Mouse (Mus musculus): ENCODE results near the gene Hsbp1. TPM values are rescaled to one million over a fixed set of nuclear protein-coding genes. Genes with fewer than 3 reads are reported as not detected.
"Not testable (repeated sequence)": the region's sequence is repeated elsewhere in the genome, so short reads cannot be mapped to it uniquely, and the experiment has no call there.

Gene Hsbp1
- 224 and 232 TPM in 2 replicates for polyA plus RNA-seq (2012; ENCODE audit: insufficient read depth, insufficient read length, missing spikeins)

DNA sequence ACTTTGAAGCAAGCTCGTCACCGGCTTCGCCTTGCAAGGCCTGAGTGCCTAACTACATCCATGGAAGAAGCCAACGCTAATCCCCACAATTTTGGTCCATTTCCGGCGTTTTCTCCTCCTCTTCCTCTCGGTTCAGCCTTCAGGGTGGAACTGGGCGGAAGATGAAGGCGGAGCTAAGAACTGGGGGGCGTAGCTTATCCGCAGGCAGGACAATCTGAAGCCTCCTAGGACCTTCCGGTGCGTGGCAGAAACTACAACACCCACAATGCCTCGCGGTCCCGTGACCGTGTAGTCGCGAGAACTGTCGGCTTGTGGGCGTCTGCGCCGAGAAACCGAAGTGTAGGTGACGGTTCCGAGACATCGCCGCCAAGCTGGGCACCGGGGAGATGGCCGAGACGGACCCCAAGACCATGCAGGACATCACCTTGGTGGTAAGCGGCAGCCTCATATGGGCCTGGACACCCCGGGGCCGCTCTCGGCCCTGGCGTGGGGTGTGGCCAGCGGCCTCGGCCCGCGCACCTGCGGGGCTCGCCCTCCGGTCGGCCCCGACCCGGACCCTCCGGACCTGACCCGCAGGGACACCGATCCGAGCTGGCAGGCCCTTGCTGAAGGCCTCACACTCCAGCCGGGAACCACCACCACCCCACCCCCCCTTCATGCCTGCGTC is at the start of gene Hsbp1:
Gene Hsbp1 (plus strand): TSS at position 299 of the 667 bp plus-strand sequence.
- peak within 1 kb of the TSS; percentile 26; the same call in 1 of the 2 replicates for H3K27ac ChIP-seq (ENCODE audit: insufficient read depth, low read depth, low read length)
- H3K4me1 ChIP-seq (ENCODE audit: control insufficient read depth, insufficient read depth, low read length): peaks cover 27% of the 10 kb centered on the region

DNA sequence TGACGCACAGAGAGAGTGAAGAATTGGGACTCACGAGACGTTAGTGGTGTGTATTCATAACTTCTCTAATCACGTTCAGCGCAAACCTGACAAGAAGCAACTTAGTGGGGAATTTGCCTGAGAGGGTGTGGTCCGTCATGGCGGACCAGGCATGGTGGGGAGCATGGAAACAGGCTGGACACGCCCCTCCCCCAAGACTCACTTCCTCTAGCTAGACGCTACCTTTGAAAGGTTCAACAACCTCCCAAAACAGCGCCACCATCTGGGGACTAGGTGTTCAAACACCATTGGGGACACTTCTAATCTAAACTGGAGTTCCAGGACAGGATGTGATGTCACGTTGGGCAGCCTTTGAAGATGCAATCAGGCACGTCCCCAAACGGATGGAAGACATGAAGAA is 48.8 kb upstream of the Hsbp1 start:
- Histone ChIP-seq H3K4me3 (ENCODE audit: insufficient read depth, low read length) (no peak overlapping the region), H3K27ac (ENCODE audit: insufficient read depth, low read depth, low read length) (no peak overlapping the region), H3K4me1 (ENCODE audit: control insufficient read depth, insufficient read depth, low read length) (no peaks in the 10 kb centered on the region)
- no peak for TF ChIP-seq CTCF (IDR thresholded peaks at IDR 0.05; ENCODE audit: low read depth, low read length)
- no peak for TF ChIP-seq POLR2A (IDR thresholded peaks at IDR 0.05; ENCODE audit: borderline replicate concordance, low read depth, low read length)

More for the DNA sequence above, at the start of gene Hsbp1:
- TF ChIP-seq POLR2A (IDR thresholded peaks at IDR 0.05; ENCODE audit: borderline replicate concordance, low read depth, low read length): no peak
- TF ChIP-seq CTCF (IDR thresholded peaks at IDR 0.05; ENCODE audit: low read depth, low read length): no peak
- peak within 1 kb of the TSS; percentile 94 for H3K4me3 ChIP-seq (ENCODE audit: insufficient read depth, low read length)

- TF ChIP-seq CTCF (IDR thresholded peaks at IDR 0.05; ENCODE audit: low read depth, low read length): peak; percentile 68
- not testable (repeated sequence) for H3K27ac ChIP-seq (ENCODE audit: insufficient read depth, low read depth, low read length); H3K4me3 ChIP-seq (ENCODE audit: insufficient read depth, low read length); H3K4me1 ChIP-seq (ENCODE audit: control insufficient read depth, insufficient read depth, low read length)
These were observed 46.5 kb upstream of the Hsbp1 start for GRCm38 (mm10) chr8:119297752-119298151.

DNA sequence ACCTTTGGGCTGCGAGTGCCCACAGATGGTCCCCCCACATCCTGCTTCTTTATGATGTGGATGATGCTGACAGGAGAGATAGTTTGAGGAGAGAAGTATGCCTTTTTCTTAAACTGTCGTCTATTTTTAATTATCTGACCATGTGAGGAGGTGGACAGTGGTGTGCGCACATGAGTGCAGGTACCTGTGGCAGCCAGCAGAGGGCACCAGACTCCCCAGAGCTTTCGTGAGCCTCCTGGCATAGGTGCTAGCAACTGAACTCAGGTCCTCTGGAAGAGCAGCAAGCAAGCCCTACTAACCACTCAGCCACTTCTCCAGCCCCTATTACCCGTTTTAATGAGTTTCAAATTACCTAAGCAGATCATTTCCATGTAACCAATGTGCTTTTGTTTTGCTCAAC is 44.0 kb upstream of the Hsbp1 start:
- TF ChIP-seq CTCF (IDR thresholded peaks at IDR 0.05; ENCODE audit: low read depth, low read length) (no peak), POLR2A (IDR thresholded peaks at IDR 0.05; ENCODE audit: borderline replicate concordance, low read depth, low read length) (no peak)

GRCm38 (mm10) chr8:119304196-119304595 is 40.1 kb upstream of the Hsbp1 start:
- TF ChIP-seq CTCF (IDR thresholded peaks at IDR 0.05; ENCODE audit: low read depth, low read length) (no peak), POLR2A (IDR thresholded peaks at IDR 0.05; ENCODE audit: borderline replicate concordance, low read depth, low read length) (no peak)
- no peak overlapping the region for H3K27ac ChIP-seq (ENCODE audit: insufficient read depth, low read depth, low read length)
- H3K4me1 ChIP-seq (ENCODE audit: control insufficient read depth, insufficient read depth, low read length): no peaks in the 10 kb centered on the region
- no peak overlapping the region for H3K4me3 ChIP-seq (ENCODE audit: insufficient read depth, low read length)

More for the DNA sequence above, 44.0 kb upstream of the Hsbp1 start:
- Histone ChIP-seq H3K4me1 (ENCODE audit: control insufficient read depth, insufficient read depth, low read length) (no peaks in the 10 kb centered on the region), H3K27ac (ENCODE audit: insufficient read depth, low read depth, low read length) (no peak overlapping the region), H3K4me3 (ENCODE audit: insufficient read depth, low read length) (no peak overlapping the region)

GRCm38 (mm10) chr8:119311412-119311811 is 32.9 kb upstream of the Hsbp1 start:
- H3K4me3 ChIP-seq (ENCODE audit: insufficient read depth, low read length): no peak overlapping the region
- no peak overlapping the region for H3K27ac ChIP-seq (ENCODE audit: insufficient read depth, low read depth, low read length)
- TF ChIP-seq POLR2A (IDR thresholded peaks at IDR 0.05; ENCODE audit: borderline replicate concordance, low read depth, low read length): no peak
- peak; percentile 65 for TF ChIP-seq CTCF (IDR thresholded peaks at IDR 0.05; ENCODE audit: low read depth, low read length)
- H3K4me1 ChIP-seq (ENCODE audit: control insufficient read depth, insufficient read depth, low read length): no peaks in the 10 kb centered on the region

- H3K4me1 ChIP-seq (ENCODE audit: control insufficient read depth, insufficient read depth, low read length): no peaks in the 10 kb centered on the region
- TF ChIP-seq CTCF (IDR thresholded peaks at IDR 0.05; ENCODE audit: low read depth, low read length) (no peak), POLR2A (IDR thresholded peaks at IDR 0.05; ENCODE audit: borderline replicate concordance, low read depth, low read length) (no peak)
- H3K27ac ChIP-seq (ENCODE audit: insufficient read depth, low read depth, low read length): no peak overlapping the region
These were observed 21.1 kb upstream of the Hsbp1 start for GRCm38 (mm10) chr8:119323215-119323614.

DNA sequence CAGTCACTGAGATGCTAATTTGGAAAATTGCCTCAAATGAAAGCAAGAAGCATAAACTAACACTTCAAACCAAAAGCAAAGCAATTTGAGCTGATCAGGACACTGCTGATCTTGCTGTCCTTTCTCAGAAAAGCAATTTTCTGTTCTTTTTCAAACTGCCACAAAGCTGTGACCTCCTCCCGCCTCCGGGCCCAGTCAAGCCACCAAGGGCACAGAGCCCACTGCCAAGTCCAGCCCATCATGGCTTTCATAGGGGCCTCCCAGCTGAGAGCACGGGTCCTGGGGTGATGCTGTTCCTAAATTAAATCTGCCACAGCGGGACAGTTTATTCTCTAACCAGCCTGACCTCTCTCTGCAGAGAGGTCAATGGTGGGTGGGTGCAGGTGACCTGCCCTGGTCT is 4.7 kb upstream of the Hsbp1 start:
- peaks cover 13% of the 10 kb centered on the region for H3K4me1 ChIP-seq (ENCODE audit: control insufficient read depth, insufficient read depth, low read length)
- H3K27ac ChIP-seq (ENCODE audit: insufficient read depth, low read depth, low read length): no peak overlapping the region
- TF ChIP-seq CTCF (IDR thresholded peaks at IDR 0.05; ENCODE audit: low read depth, low read length) (no peak), POLR2A (IDR thresholded peaks at IDR 0.05; ENCODE audit: borderline replicate concordance, low read depth, low read length) (no peak)
- H3K4me3 ChIP-seq (ENCODE audit: insufficient read depth, low read length): no peak overlapping the region

More at GRCm38 (mm10) chr8:119323215-119323614, 21.1 kb upstream of the Hsbp1 start:
- H3K4me3 ChIP-seq (ENCODE audit: insufficient read depth, low read length): no peak overlapping the region

DNA sequence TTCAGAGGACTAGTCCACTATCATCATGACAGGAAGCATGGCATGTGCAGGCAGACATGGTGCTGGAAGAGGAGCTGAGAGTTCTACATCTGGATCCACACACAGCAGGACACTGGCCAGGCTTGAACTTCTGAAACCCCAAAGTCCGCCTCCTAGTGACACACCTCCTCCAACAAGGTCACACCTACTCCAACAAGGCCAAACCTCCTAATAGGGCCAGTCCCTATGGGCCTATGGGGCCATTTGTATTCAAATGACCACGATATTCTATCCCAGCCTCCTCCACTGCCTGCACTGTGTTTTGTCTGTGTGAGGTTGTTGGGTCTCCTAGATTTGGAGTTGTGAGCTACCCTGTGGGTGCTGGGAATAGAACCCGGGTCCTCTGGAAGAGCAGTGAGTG is 682 bp upstream of the Hsbp1 start:
- H3K27ac ChIP-seq (ENCODE audit: insufficient read depth, low read depth, low read length): peak overlapping the region; percentile 17; the same call in 1 of the 2 replicates
- H3K4me3 ChIP-seq (ENCODE audit: insufficient read depth, low read length): peak overlapping the region; percentile 55
- peaks cover 27% of the 10 kb centered on the region for H3K4me1 ChIP-seq (ENCODE audit: control insufficient read depth, insufficient read depth, low read length)
- no peak for TF ChIP-seq CTCF (IDR thresholded peaks at IDR 0.05; ENCODE audit: low read depth, low read length)
- no peak for TF ChIP-seq POLR2A (IDR thresholded peaks at IDR 0.05; ENCODE audit: borderline replicate concordance, low read depth, low read length)

DNA sequence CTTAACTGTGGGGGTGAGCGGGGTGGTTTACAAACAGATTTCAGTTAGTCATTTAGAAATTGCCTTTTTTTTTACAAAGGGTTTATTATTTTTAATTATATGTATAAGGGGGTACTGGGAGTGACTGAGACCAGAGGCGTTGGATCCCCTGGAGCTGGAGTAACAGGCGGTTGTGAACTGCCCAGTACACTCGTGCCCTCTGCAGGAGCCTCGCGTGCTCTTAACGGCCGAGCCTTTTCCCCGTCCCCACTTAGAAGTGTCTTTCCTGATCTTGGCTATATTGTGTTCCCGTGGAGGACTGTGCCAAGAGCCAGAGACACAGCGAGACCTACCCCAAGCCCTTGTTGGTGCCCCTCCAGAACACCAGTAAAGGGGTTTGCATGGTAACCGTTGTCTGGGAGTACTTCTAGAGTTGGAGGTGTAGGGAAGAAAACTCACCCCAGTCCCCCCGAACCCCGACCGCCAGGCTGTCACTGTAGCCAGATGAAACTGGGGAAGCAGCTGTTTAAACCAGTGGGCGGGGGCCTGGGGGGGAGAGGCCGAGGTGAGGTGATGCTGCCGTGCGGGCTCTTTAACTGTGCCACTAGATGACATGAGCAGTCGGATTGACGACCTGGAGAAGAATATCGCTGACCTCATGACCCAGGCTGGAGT is 868 bp downstream of the Hsbp1 start:
- H3K4me1 ChIP-seq (ENCODE audit: control insufficient read depth, insufficient read depth, low read length): peaks cover 24% of the 10 kb centered on the region

More for the DNA sequence above, 868 bp downstream of the Hsbp1 start:
- no peak overlapping the region for H3K27ac ChIP-seq (ENCODE audit: insufficient read depth, low read depth, low read length)
- H3K4me3 ChIP-seq (ENCODE audit: insufficient read depth, low read length): peak overlapping the region; percentile 94
- TF ChIP-seq POLR2A (IDR thresholded peaks at IDR 0.05; ENCODE audit: borderline replicate concordance, low read depth, low read length) (no peak), CTCF (IDR thresholded peaks at IDR 0.05; ENCODE audit: low read depth, low read length) (peak; percentile 29; the same call in 1 of the 2 replicates)

Measured in bone marrow macrophage, adult 2 months (primary cell).